Mouse (Mus musculus) testis, adult 2 months (tissue): ENCODE measurements around the gene Ksr2.

Experiments
- CTCF ChIP-seq: fragments of 200-500 bp; IDR thresholded peaks from 2 replicates; pipeline ENCODE4 v1.5.1; 2012; ENCODE audit warnings: low read depth, mild to moderate bottlenecking, inconsistent platforms, low read length, moderate library complexity; ENCODE audit not compliant: control insufficient read depth, insufficient read depth, insufficient replicate concordance
- POLR2A ChIP-seq: fragments of 200-500 bp; IDR thresholded peaks from 2 replicates; pipeline ENCODE4 v1.6.1; 2012; ENCODE audit warnings: low read depth, mild to moderate bottlenecking, inconsistent platforms, low read length, moderate library complexity; ENCODE audit not compliant: control insufficient read depth

GRCm38 (mm10) chr5:117620292-117620691 is 206.5 kb downstream of the Ksr2 start:
- no peak for TF ChIP-seq CTCF
- TF ChIP-seq POLR2A: no peak
